Mouse (Mus musculus) ES-CJ7 (cell line): ENCODE results near the gene Itga10.
"Not testable (repeated sequence)": the region's sequence is repeated elsewhere in the genome, so short reads cannot be mapped to it uniquely, and the experiment has no call there.

ENCODE experiments used
- DNase-seq: peaks from one replicate; pipeline ENCODE4 v3.0.0; 2011; ENCODE audit warnings: low read depth, low spot score

Itga10 gene

DNA sequence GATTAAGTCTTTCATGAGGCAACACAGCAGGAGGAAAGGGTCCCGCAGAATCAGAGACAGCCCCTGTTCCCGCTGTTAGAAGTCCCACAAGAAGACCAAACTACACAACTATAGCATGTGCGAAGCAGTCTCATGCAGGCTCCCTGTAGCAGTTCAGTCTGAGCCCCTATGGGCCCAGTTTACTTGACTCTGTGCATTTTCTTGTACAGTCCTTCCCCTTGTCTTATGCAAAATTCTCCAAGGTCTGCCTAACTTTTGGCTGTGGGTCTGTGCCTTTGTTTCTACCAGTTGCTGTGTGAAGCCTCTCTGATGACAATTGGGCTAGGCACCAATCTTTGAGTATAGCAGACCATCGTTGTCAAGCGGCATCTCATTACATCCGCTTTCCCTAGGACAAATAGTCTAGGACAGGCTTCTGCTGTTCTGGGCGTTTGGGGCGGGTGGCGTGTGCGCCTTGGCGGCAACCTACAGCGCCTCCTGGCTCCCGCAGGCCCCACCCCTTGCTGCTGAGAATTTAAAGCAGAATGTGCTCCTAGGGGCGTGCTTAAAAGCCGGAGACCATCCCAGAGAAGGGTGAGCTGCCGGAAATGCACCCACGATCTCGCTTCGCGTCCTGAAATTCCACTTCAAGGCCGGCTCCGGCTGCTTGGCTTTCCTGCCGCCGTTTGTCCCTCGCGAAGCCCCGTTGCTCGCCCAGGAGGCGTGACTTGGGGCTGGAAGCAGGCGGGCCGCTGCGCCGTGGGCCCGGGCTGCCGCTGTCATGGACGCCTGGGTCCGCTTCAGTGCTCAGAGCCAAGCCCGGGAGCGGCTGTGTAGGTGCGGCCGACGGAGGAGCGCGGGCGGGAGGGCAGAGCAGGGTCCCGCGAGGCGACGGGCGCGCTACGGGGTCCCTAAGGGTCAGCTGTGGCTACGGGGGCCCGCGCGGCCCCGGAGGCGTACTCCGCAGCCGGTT is 10.2 kb upstream of the Itga10 start, which contains the start of the genes Pex11b and Gm42957:
TSS of gene Pex11b (plus strand) at position 449 of the 952 bp plus-strand sequence.
TSS of gene Gm42957 (plus strand) at position 547 of the 952 bp plus-strand sequence.
- peak; percentile 95 for DNase-seq

- DNase-seq, result no peak
These were observed 9.5 kb upstream of the Itga10 start for GRCm38 (mm10) chr3:96635906-96636305.

DNA sequence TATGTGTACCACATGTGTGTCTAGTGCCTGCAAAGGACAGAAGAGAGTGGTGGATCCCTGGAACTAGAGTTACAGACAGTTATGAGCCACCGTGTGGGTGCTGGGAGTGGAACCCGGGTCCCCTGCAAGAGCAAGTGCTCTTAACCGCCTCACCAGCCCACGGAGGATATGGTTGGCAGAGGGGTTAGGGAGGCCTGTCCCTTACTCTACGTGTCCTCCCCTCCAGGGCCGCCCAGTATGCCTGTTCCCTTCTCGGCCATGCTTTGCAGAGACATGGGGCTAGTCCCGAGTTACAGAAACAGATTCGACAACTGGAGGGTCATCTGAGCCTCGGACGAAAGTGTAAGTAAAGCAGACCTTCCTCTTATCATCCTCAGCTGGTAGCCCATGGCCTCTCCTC is 8.9 kb upstream of the Itga10 start:
- no peak for DNase-seq

DNA sequence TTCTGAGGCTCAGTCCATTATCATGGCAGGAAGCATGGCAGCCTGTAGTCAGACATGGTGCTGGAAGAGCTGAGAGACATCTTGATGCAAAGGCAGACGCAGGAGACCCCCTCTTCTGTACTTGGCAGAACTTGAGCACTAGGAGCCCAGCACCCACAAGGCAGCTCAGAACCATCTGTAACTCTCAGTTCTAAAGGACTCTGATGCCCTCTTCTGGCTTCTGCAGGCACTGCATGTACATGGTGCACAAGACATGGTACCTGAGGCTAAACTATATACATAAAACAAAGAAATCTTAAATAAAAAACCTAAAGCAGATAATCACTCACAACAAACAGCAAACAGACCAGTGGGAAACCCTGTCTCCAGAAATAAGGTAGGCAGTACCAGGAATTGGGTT is 6.2 kb upstream of the Itga10 start:
- peak; percentile 81 for DNase-seq

- no peak for DNase-seq
These were observed 2.0 kb downstream of the Itga10 start for GRCm38 (mm10) chr3:96647365-96647764.

- no peak for DNase-seq
These were observed 15.5 kb downstream of the Itga10 start for GRCm38 (mm10) chr3:96660901-96661300.

GRCm38 (mm10) chr3:96662731-96663316 is 17.4 kb downstream of the Itga10 start:
- no peak for DNase-seq

- peak; percentile 97 for DNase-seq
These were observed 18.3 kb downstream of the Itga10 start for GRCm38 (mm10) chr3:96663432-96664239.

- DNase-seq, result not testable (repeated sequence)
These were observed 20.5 kb downstream of the Itga10 start for GRCm38 (mm10) chr3:96665732-96666363.

DNA sequence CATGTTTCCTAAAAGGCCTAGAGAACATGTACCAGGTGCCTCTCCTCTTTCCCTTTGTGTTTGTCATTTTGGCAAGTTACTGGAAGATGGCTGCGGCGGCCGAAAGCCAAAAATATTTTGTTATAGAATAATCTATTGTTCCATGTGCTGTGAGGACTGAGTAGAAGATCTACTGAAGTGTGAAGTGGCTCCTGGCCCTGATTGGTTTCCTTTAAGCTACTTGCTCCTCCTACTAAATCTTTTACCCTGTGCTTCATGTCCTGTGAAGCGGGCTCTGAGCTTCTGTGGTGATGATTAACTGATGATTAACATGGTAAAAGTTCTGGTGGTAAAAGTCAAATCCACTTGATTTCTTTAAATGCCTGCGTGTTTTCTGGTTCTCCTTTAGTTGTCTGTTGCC is 21.5 kb downstream of the Itga10 start:
- no peak for DNase-seq

DNA sequence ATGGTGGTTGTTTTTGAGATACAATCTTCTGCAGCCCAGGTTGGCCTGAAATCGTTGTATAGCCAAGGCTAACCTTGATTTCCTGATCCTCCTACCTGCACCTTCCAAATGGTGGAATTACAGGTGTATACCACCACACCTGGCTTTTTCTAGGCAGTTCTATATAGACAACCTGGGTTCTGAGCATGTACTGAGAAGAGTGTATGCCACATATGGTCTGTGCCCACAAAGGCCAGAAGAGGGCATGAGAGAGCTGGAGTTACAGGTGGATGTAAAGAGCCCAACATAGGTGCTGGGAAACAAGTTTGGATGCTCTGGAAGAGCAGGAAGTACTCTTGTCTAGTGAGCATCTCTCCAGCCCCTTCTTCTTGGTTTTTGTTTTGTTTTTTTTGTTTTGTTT is 21.9 kb downstream of the Itga10 start:
- peak; percentile 85 for DNase-seq

GRCm38 (mm10) chr3:96668424-96669067 is 23.2 kb downstream of the Itga10 start:
- no peak for DNase-seq

- peak; percentile 96 for DNase-seq
These were observed 24.5 kb downstream of the Itga10 start, which contains the start of gene Ankrd35 for GRCm38 (mm10) chr3:96669727-96670468. Gene Ankrd35, plus strand, starts transcription at chr3:96670131.

GRCm38 (mm10) chr3:96671519-96671918 is 26.1 kb downstream of the Itga10 start:
- DNase-seq, result no peak

- no peak for DNase-seq
These were observed 28.1 kb downstream of the Itga10 start for GRCm38 (mm10) chr3:96673514-96673913.

DNA sequence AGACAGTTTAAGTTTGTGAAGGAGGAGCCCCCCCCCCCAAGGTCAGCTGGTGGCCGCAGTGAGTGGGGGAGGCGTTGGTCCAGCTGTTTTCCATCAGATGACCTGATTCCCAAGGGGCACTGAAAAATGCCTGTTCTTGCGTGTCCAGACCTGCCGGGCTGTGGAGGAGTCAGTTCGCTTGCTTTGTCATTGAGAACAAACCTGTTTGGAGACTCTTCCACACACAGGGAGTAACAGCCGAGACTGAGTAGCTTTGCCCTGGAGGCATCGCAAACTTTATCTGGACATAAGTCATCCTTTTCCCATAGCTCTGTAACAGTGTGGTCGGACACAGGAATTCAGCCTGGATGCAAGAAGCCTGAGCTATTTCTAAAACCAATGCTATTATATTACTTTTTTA is 29.1 kb downstream of the Itga10 start:
- peak; percentile 59 for DNase-seq

GRCm38 (mm10) chr3:96675171-96675570 is 29.8 kb downstream of the Itga10 start:
- DNase-seq, result no peak

DNA sequence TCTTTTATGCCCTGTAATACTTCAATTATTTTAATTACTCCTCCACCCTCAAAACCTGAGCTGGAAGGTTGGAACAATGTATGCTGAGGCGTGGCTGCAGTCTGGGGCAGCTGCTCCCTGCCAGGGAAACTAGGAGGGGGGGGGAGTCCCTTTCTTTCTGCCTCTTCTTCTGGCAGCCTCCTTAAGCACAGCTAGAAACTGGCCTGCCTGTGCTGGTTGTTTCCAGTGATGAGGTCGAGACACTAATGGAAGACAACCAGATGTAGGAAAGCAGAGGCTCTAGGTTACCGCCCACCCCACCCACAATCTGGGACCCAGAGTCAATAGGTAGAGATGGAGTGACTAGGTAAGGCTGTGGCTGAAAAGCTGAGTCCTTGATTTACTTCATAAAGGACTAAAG is 30.3 kb downstream of the Itga10 start:
- peak; percentile 99 for DNase-seq

- DNase-seq, result no peak
These were observed 33.1 kb downstream of the Itga10 start for GRCm38 (mm10) chr3:96678456-96678855.

DNA sequence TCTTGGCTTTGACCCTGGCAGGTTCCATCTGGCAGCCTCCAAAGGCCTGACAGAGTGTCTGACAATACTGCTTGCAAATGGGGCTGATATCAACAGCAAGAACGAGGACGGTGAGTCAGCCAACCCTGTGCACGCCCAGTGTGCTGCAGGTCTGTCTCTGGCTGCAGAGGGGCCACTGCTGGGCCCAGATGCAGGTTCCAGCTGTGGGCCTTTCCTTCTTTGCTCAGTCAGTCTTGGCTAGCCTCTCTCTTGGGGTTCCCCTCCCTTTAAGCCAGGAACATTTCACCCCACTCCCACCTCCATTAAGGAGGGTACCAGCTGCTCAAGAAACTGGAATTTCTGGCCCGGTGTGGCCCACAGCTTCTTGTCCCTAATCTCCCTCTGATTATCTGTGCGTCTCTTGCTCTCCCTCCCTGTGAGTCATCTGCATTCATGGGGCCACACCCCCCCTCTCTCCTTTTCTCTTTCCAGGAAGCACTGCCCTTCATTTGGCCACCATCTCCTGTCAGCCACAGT is 33.8 kb downstream of the Itga10 start:
- DNase-seq, result peak; percentile 69
